Mouse (Mus musculus) stomach, embryonic 15.5 days (tissue): Measurements from ENCODE around the gene 4932414N04Rik. TPM values are rescaled to one million over a fixed set of nuclear protein-coding genes. Genes with fewer than 3 reads are reported as not detected.

ENCODE experiments used
- ATAC-seq: fragments of 200-750 bp; cut with Nextera tagmentation; 2 replicates; pipeline ENCODE4 v1.8.0; 2017; ENCODE audit warnings: low read depth, moderate number of reproducible peaks, moderate TSS enrichment; ENCODE audit not compliant: insufficient read depth, low FRiP score
- H3K27ac ChIP-seq: fragments of 300-500 bp; sonication (generic); 2 replicates; pipeline ENCODE4 v1.5.1; 2015; ENCODE audit warnings: mild to moderate bottlenecking, inconsistent platforms
- H3K27me3 ChIP-seq: fragments of 300-500 bp; sonication (generic); replicated peaks from 2 replicates; pipeline ENCODE4 v1.6.1; 2015; ENCODE audit warnings: inconsistent platforms
- H3K36me3 ChIP-seq: fragments of 300-500 bp; sonication (generic); 2 replicates; pipeline ENCODE4 v1.6.1; 2015; ENCODE audit warnings: inconsistent platforms
- H3K4me1 ChIP-seq: fragments of 300-500 bp; sonication (generic); 2 replicates; pipeline ENCODE4 v1.6.1; 2015; ENCODE audit warnings: inconsistent platforms
- H3K4me2 ChIP-seq: fragments of 300-500 bp; sonication (generic); 2 replicates; pipeline ENCODE4 v1.6.1; 2015; ENCODE audit warnings: mild to moderate bottlenecking, inconsistent platforms
- H3K4me3 ChIP-seq: fragments of 300-500 bp; sonication (generic); replicated peaks from 2 replicates; pipeline ENCODE4 v1.5.1; 2015; ENCODE audit warnings: inconsistent platforms
- H3K9ac ChIP-seq: fragments of 300-500 bp; sonication (generic); 2 replicates; pipeline ENCODE4 v1.6.1; 2015; ENCODE audit warnings: inconsistent platforms
- H3K9me3 ChIP-seq: fragments of 300-500 bp; sonication (generic); 2 replicates; pipeline ENCODE4 v1.6.1; 2016; ENCODE audit warnings: inconsistent platforms
- WGBS: fragments of 180-500 bp; shearing (Covaris S2); methylation state at CpG from one replicate; pipeline ENCODE4 v1.1.7; 2015; 5-methylcytosine and 5-hydroxymethylcytosine counted together
- polyA plus RNA-seq: library from polyadenylated mRNA; unstranded; fragments of >200 nt; fragmentation: Nextera tagmentation; extraction: Ambion mirVana; gene quantifications from 2 replicates; pipeline ENCODE4 v1.2.1, GENCODE M21; 2015

The 4932414N04Rik gene
- polyA plus RNA-seq, 1 experiment from 2014 or later, result not detected

DNA sequence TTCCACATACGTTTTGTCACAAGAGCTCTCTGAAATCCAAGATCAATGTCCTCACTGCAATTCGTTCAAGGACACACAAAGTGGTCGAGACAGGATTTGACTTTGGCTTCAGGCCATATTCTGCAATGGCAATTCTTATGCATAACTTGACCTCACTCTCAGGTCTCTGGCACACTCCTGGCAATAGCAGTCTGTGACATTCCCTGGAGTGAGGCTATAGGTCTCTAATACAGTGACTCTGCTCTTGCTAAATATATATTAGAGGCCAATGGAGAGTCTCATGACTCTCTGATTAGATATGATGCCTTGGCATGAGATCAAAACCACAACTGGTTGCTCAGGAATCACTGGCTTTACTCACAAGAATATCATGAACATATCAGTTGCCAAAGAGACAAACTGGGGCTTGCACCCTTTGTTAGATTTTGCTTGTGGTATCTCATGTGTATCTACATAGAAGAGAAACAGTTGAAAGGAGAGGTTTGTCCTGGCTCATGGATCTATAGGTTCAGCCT, 130.9 kb downstream of the 4932414N04Rik start:
- Histone ChIP-seq H3K27ac (no peak overlapping the region), H3K36me3 (no peaks in the 10 kb centered on the region), H3K9ac (no peak overlapping the region), H3K4me1 (no peaks in the 10 kb centered on the region), H3K4me2 (no peak overlapping the region), H3K4me3 (no peak overlapping the region), H3K9me3 (no peaks in the 10 kb centered on the region), H3K27me3 (no peaks in the 10 kb centered on the region)
- ATAC-seq, result no peak
- WGBS, result 55% methylated on average over 3 of the region's 3 CpGs

DNA sequence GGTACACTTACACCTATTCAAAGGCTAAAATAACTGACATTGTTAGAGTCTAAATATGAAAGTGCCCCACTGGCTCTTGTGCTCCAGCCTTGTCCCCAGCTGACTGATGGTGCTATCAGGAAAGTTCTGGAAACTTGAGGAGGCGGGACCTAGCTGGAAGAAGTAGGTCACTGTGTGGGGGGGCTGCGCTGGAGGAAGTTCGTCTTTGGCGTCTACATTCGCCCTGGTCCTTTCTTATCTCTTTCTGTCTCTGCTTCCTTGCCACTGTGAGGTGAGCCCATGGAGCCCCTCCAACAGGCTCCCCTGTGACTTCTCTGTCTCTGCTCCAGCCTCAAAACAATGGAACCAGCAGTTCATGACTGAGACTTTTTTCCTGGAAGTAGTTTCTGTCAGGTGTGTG, 136.0 kb downstream of the 4932414N04Rik start:
- Histone ChIP-seq H3K9me3 (no peaks in the 10 kb centered on the region), H3K27ac (no peak overlapping the region), H3K9ac (no peak overlapping the region), H3K4me2 (no peak overlapping the region), H3K4me3 (no peak overlapping the region), H3K4me1 (no peaks in the 10 kb centered on the region), H3K36me3 (no peaks in the 10 kb centered on the region), H3K27me3 (no peaks in the 10 kb centered on the region)
- WGBS, result 77% methylated on average over 5 of the region's 5 CpGs
- ATAC-seq, result no peak

DNA sequence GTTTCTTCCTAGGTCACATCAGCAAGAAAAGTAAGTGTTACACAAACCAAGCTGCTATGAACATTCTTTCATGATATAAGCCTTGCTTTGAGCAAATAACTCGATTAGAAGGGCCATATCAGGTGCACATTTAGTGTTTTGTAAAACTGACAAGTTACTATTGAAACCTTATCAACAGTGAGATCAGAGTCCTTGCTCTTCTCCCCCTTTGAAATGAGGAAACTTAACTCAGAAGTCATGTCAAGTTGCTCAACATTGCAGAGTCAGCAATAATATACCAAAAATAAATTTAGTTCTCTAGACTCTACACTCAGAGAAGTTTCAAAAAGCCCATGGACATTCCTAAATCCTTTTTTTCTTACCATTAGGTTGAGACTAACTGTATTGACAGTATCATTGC, 137.2 kb downstream of the 4932414N04Rik start:
- ATAC-seq, result no peak
- Histone ChIP-seq H3K27ac (no peak overlapping the region), H3K27me3 (no peaks in the 10 kb centered on the region), H3K4me3 (no peak overlapping the region), H3K4me1 (no peaks in the 10 kb centered on the region), H3K36me3 (no peaks in the 10 kb centered on the region), H3K4me2 (no peak overlapping the region), H3K9ac (no peak overlapping the region), H3K9me3 (no peaks in the 10 kb centered on the region)
- 57% methylated on average over 1 of the region's 1 CpGs for WGBS

DNA sequence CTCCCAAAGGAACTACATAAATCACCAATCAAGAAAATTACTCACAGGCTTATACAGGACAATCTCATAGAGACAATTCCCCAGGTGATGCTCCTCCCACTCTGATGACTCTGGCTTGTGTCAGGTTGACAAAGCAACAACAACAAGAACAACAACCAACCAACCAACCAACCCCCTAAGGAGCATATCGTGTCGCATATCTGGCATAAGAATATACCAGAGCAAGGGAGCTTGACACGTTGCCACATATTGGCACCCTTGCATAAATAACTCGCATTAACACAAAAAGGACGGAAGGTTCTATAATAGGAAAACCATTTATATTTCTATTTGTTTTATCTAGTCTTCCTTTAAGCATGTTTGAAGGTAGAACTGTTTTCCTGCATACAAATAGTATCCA, 137.9 kb downstream of the 4932414N04Rik start:
- no peak overlapping the region for H3K9ac ChIP-seq

DNA sequence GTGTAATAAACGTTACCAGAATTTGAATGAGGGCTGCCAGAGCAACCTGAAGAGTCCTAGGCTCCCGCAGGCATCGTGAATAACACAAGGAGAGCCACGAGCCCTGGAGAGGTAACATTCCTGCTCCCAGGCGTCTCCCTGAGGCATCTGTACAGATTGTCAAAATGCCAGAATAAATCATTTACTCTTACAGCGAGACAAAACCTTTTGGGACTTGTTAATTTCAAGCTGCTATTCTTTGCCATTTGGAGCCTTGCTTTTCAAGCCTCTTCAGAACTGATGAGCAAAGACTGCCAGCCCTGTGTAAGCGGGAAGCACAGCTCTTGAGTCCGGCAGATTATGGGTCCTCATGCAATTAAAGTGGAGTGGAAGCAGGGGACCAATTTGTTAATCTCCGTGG, 138.3 kb downstream of the 4932414N04Rik start:
- no peaks in the 10 kb centered on the region for H3K9me3 ChIP-seq
- H3K4me1 ChIP-seq, result no peaks in the 10 kb centered on the region
- no peak for ATAC-seq
- H3K27me3 ChIP-seq, result no peaks in the 10 kb centered on the region
- no peak overlapping the region for H3K27ac ChIP-seq
- 53% methylated on average over 9 of the region's 9 CpGs for WGBS
- no peaks in the 10 kb centered on the region for H3K36me3 ChIP-seq
- no peak overlapping the region for H3K9ac ChIP-seq
- H3K4me3 ChIP-seq, result no peak overlapping the region
- no peak overlapping the region for H3K4me2 ChIP-seq

More for the DNA sequence above, 137.9 kb downstream of the 4932414N04Rik start:
- Histone ChIP-seq H3K27ac (no peak overlapping the region), H3K4me3 (no peak overlapping the region), H3K4me1 (no peaks in the 10 kb centered on the region), H3K9me3 (no peaks in the 10 kb centered on the region), H3K27me3 (no peaks in the 10 kb centered on the region), H3K36me3 (no peaks in the 10 kb centered on the region), H3K4me2 (no peak overlapping the region)
- 91% methylated on average over 5 of the region's 5 CpGs for WGBS
- ATAC-seq, result no peak

DNA sequence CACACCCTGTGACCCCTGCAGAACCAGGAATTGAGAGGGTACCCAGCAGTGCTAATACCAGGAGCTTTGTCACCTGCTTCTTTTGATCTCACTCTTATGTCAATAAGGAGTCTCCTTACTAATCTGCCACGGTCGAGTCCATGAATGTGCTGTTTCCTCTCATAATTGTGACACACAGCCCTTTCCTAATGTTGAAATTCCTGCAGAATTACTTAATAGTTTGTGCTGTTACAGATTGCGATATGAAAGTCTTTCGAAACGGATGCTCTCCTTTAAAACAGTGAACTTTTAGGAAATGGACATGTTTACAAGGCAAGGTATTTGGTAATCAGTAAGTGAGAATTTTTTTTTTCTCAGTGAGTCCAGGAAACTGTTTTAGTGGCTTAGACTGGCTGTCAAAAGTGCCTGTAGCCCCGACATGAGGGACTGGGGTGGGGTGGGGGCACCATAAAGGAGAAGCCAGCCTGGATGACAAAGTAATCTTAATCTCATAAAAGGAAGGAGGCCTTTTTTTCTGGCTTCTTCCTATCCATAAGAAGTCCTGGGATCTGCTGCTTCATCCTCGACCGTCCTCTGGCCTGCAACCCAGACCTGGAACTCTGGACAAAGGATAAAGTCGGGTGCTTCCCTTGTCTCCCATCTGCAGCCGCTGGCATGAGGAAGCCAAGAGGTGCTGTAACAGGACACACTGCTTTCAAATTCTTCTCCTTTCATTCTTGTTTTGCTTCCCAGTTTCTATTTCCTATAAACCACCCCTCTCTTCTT, 139.9 kb downstream of the 4932414N04Rik start:
- Histone ChIP-seq H3K4me1 (no peaks in the 10 kb centered on the region), H3K36me3 (no peaks in the 10 kb centered on the region), H3K9me3 (no peaks in the 10 kb centered on the region), H3K4me2 (no peak overlapping the region), H3K27ac (no peak overlapping the region), H3K27me3 (no peaks in the 10 kb centered on the region), H3K9ac (no peak overlapping the region), H3K4me3 (no peak overlapping the region)
- no peak for ATAC-seq
- WGBS, result 58% methylated on average over 10 of the region's 10 CpGs

DNA sequence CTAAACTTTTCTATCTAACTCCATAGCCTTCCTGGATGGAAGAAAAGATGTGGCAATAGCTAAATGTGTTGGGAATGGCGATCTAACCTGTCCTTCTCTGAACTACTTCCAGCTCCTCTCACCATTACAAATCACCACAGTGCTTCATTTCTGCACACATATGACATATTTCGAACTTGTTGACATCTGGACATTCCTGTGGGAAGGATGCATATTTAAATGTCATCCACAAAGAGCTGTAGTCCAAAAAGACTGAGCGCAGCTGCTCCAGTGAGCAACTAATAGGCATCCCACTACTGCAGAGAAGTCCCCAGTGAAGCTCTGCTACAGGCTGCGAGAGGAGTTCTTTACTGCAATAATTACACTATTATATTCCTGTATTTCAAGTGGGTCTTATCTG, 140.8 kb downstream of the 4932414N04Rik start:
- Histone ChIP-seq H3K9ac (no peak overlapping the region), H3K27ac (no peak overlapping the region), H3K36me3 (no peaks in the 10 kb centered on the region), H3K4me1 (no peaks in the 10 kb centered on the region), H3K4me2 (no peak overlapping the region), H3K27me3 (no peaks in the 10 kb centered on the region), H3K4me3 (no peak overlapping the region), H3K9me3 (no peaks in the 10 kb centered on the region)
- ATAC-seq, result no peak
- 68% methylated on average over 4 of the region's 4 CpGs for WGBS

Other genes with a start within 250 kb of the 4932414N04Rik start
- gene Stk39, start 184.2 kb upstream of the 4932414N04Rik start, polyA plus RNA-seq, result 20.3 and 21.7 TPM in 2 replicates
- not detected in 2 replicates for gene 4933409G03Rik, start 74.1 kb upstream of the 4932414N04Rik start, polyA plus RNA-seq
- 25.7 and 30.4 TPM in 2 replicates for gene Cers6, start 205.0 kb downstream of the 4932414N04Rik start, polyA plus RNA-seq